Mouse (Mus musculus): ENCODE results near the gene Zic4. TPM values are rescaled to one million over a fixed set of nuclear protein-coding genes. Genes with fewer than 3 reads are reported as not detected.

The Zic4 gene
- polyA plus RNA-seq, 1 experiment from 2014 or later = not detected

DNA sequence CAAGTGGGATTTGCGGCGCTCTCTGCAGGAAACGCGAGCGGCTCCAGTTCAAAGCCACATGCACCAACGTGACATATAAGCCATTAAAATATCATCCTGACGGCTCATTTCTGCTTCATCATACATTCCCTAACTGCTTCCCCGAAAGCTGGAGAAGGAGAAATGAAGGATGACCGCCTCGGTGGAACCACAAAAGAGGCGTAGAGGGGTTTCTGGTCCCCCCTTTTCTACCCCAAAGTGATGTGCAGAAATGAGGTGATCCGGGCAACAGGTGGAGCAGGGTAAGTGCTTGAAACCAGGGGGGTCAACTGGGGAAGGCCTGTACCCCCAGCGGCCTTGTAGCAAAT lies 6.7 kb downstream of the Zic4 start:
- no peak overlapping the region for H3K27ac ChIP-seq (ENCODE audit: low read length)
- H3K4me1 ChIP-seq (ENCODE audit: control insufficient read depth, insufficient read depth, low read length) = peaks cover 10% of the 10 kb centered on the region
- no peak overlapping the region for H3K4me3 ChIP-seq (ENCODE audit: low read length)
- no peak overlapping the region for H3K4me2 ChIP-seq (ENCODE audit: low read depth, low read length)
- H3K36me3 ChIP-seq (ENCODE audit: control insufficient read depth, insufficient read depth, low read length) = no peaks in the 10 kb centered on the region
- H3K27me3 ChIP-seq (replicated peaks; ENCODE audit: control insufficient read depth, insufficient read depth, low read length) = peaks cover 82% of the 10 kb centered on the region
- WGBS = 4% methylated on average over 13 of the region's 13 CpGs
- ATAC-seq = no peak
- no peaks in the 10 kb centered on the region for H3K9me3 ChIP-seq (ENCODE audit: control insufficient read depth, low read length)
- H3K9ac ChIP-seq (ENCODE audit: low read depth, low read length) = no peak overlapping the region

DNA sequence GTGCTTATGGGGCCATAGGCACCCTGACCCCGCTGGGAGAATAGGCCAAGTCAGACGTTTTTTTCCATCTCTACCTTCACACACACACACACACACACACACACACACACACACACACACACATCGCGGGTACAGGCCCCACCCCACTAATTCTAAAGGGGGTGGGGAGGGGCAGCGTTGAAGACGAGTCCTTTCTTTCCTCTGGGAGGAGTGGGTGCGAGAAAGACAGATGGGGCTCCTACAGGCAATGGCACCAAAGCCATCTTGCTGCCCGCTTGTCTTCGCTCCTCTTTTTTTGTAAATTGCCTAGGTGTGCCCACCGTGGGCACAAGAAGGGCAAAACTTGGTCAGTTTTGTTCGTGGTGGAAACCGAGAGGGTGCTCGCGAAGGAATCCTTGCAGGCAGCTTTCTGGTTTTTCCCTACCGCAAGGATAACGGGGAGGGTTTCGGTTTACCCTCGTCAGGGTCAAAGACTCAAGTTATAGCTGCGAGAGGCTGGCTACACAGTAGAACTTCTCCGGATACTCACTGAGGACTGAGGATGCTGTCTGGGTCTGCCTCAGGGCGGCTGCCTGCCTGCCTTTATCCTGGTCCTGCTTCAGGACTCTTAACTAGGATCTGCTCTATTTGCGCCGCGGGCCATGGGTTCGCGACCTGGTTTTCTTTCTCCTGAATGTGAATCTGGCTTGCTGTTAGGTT lies 7.2 kb downstream of the Zic4 start:
- Histone ChIP-seq H3K4me2 (ENCODE audit: low read depth, low read length) (no peak overlapping the region), H3K27ac (ENCODE audit: low read length) (no peak overlapping the region), H3K9ac (ENCODE audit: low read depth, low read length) (no peak overlapping the region), H3K4me3 (ENCODE audit: low read length) (no peak overlapping the region), H3K27me3 (replicated peaks; ENCODE audit: control insufficient read depth, insufficient read depth, low read length) (peaks cover 81% of the 10 kb centered on the region), H3K9me3 (ENCODE audit: control insufficient read depth, low read length) (no peaks in the 10 kb centered on the region), H3K4me1 (ENCODE audit: control insufficient read depth, insufficient read depth, low read length) (peaks cover 7% of the 10 kb centered on the region), H3K36me3 (ENCODE audit: control insufficient read depth, insufficient read depth, low read length) (no peaks in the 10 kb centered on the region)
- 2% methylated on average over 26 of the region's 26 CpGs for WGBS
- no peak for ATAC-seq

DNA sequence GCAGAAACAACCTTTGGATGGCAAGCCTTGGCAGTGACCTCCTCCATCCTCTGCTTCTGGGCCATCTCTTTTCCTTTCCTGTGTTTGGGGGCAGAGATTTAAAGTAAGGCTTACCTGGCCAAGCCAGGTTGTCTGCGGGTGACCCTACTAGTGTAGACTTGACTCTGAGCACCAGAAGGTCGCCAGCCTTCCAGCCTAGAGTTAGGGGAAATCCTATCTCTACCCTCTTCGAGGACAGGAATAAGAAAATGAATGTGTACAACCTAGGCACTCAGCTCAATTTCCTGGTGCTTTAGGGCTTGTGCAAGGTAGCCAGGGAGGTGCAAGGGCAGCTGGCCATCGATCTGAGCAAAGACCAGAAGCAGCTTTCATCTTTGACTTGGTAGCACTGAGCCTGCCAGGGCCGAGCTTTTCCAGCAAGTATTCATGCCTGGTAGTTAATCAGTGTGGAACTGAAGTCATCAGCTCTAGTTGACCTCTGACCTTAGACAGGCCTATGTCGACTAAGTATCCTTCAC lies 8.0 kb downstream of the Zic4 start:
- Histone ChIP-seq H3K27ac (ENCODE audit: low read length) (no peak overlapping the region), H3K4me2 (ENCODE audit: low read depth, low read length) (no peak overlapping the region), H3K9ac (ENCODE audit: low read depth, low read length) (no peak overlapping the region), H3K27me3 (replicated peaks; ENCODE audit: control insufficient read depth, insufficient read depth, low read length) (peaks cover 79% of the 10 kb centered on the region), H3K9me3 (ENCODE audit: control insufficient read depth, low read length) (no peaks in the 10 kb centered on the region), H3K4me3 (ENCODE audit: low read length) (no peak overlapping the region), H3K4me1 (ENCODE audit: control insufficient read depth, insufficient read depth, low read length) (peaks cover 3% of the 10 kb centered on the region; the same call in 1 of the 2 replicates), H3K36me3 (ENCODE audit: control insufficient read depth, insufficient read depth, low read length) (no peaks in the 10 kb centered on the region)
- ATAC-seq = no peak
- WGBS = 10% methylated on average over 6 of the region's 6 CpGs

DNA sequence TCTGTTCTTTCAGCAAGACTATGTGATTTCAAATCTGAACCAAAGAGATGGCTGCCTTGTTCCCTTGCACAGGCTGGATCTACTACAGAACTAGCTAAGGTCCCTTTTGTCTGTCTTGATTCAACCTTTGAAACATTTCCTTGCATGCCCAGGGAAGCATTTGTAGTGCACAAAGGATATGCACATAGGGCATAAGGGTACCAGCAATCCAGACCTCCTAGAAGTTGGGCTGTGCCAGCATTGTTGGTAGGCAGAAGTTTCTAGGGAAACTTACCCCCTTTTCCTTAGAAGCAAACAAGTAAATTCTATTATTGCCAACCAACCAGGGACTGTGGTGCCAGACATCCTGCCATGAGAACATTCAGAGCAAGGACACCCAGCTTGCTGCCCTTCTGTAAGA lies 8.8 kb downstream of the Zic4 start:
- H3K27ac ChIP-seq (ENCODE audit: low read length) = no peak overlapping the region
- H3K4me2 ChIP-seq (ENCODE audit: low read depth, low read length) = no peak overlapping the region
- no peaks in the 10 kb centered on the region for H3K4me1 ChIP-seq (ENCODE audit: control insufficient read depth, insufficient read depth, low read length)
- peaks cover 82% of the 10 kb centered on the region for H3K27me3 ChIP-seq (replicated peaks; ENCODE audit: control insufficient read depth, insufficient read depth, low read length)
- H3K9me3 ChIP-seq (ENCODE audit: control insufficient read depth, low read length) = no peaks in the 10 kb centered on the region
- H3K9ac ChIP-seq (ENCODE audit: low read depth, low read length) = no peak overlapping the region
- ATAC-seq = no peak
- H3K4me3 ChIP-seq (ENCODE audit: low read length) = no peak overlapping the region
- no peaks in the 10 kb centered on the region for H3K36me3 ChIP-seq (ENCODE audit: control insufficient read depth, insufficient read depth, low read length)

DNA sequence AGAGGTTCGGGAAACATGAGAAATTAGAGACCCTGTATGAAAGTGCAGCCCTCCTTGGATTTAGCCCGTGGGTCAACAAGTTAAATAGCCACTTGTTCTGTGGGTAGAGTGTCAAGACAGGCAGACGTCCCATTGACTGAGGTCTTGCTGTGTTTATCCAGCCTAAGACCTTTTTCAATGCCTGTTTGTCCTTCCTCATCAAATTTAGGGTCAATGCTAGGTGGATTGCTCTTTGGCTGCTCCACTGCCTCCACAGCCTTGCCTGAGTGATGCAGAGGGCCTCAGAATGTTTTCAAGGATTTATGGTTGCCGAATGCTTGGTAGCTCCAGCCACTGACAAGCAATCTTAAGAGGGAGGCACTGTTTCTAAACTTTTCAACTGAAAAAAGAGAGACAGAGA lies 9.4 kb downstream of the Zic4 start:
- Histone ChIP-seq H3K9ac (ENCODE audit: low read depth, low read length) (no peak overlapping the region), H3K27me3 (replicated peaks; ENCODE audit: control insufficient read depth, insufficient read depth, low read length) (peaks cover 83% of the 10 kb centered on the region), H3K4me2 (ENCODE audit: low read depth, low read length) (no peak overlapping the region), H3K4me1 (ENCODE audit: control insufficient read depth, insufficient read depth, low read length) (no peaks in the 10 kb centered on the region), H3K9me3 (ENCODE audit: control insufficient read depth, low read length) (no peaks in the 10 kb centered on the region), H3K4me3 (ENCODE audit: low read length) (no peak overlapping the region), H3K36me3 (ENCODE audit: control insufficient read depth, insufficient read depth, low read length) (no peaks in the 10 kb centered on the region), H3K27ac (ENCODE audit: low read length) (no peak overlapping the region)
- 15% methylated on average over 4 of the region's 4 CpGs for WGBS
- no peak for ATAC-seq

DNA sequence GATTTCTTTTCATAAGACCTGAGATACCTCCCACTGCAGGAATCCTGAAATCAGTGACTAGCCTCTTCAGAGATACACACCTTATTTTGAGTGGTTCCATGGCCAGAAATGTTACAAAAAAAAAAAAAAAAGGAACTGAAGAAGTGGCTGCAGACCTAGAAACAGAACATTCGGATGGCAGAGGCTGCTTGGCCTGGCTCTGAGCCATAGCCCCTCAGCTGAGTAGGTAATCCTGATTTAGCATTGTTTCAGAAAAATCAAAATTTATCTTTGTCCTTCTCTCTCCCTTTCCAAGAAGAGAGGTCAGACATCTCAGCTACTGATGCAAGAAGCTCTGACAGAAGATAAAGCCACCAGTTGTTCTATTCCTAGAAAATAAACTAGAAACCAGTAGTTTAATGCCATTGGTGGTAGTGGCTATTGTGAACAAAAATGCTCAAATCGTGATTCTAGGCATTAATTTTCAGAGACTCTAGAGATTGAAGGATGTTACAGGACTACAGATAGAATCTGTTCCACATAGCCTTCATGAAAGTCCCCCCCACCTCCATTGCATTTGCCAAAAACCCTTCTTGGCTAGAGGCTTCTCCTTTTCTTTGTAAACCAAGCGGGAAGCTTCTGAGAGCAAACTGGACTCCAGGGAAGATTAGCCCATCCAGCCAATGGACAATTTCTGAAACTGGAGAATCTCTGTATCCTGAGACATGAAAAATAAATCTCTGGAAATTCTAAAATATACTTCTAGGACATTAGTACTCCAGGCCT lies 11.8 kb downstream of the Zic4 start:
- 27% methylated on average over 3 of the region's 3 CpGs for WGBS
- Histone ChIP-seq H3K36me3 (ENCODE audit: control insufficient read depth, insufficient read depth, low read length) (no peaks in the 10 kb centered on the region), H3K27me3 (replicated peaks; ENCODE audit: control insufficient read depth, insufficient read depth, low read length) (peaks cover 87% of the 10 kb centered on the region), H3K4me2 (ENCODE audit: low read depth, low read length) (no peak overlapping the region), H3K9me3 (ENCODE audit: control insufficient read depth, low read length) (no peaks in the 10 kb centered on the region), H3K4me3 (ENCODE audit: low read length) (no peak overlapping the region), H3K4me1 (ENCODE audit: control insufficient read depth, insufficient read depth, low read length) (no peaks in the 10 kb centered on the region), H3K9ac (ENCODE audit: low read depth, low read length) (no peak overlapping the region), H3K27ac (ENCODE audit: low read length) (no peak overlapping the region)
- ATAC-seq = no peak

DNA sequence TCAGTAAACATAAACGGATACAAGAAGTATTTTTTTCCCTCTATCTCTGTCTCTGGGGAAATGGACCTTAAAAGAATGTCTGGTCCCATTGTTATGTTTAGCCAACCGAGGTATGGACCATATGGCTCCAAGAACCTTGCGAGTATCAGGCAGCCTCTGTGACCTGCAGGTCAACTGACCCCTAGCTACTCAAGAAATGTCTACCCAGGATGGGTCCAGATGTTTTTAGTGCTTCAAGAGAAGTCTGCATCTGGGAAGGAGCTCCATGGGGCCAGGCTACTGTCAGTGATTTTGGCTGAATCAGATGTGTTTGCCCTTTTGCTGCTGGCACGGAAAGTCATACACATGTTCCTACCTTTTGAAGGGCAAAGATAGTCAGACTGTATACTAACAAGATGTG lies 12.5 kb downstream of the Zic4 start:
- H3K4me2 ChIP-seq (ENCODE audit: low read depth, low read length) = no peak overlapping the region
- H3K4me3 ChIP-seq (ENCODE audit: low read length) = no peak overlapping the region
- H3K9me3 ChIP-seq (ENCODE audit: control insufficient read depth, low read length) = no peaks in the 10 kb centered on the region
- H3K27me3 ChIP-seq (replicated peaks; ENCODE audit: control insufficient read depth, insufficient read depth, low read length) = peaks cover 87% of the 10 kb centered on the region
- H3K27ac ChIP-seq (ENCODE audit: low read length) = no peak overlapping the region
- no peaks in the 10 kb centered on the region for H3K36me3 ChIP-seq (ENCODE audit: control insufficient read depth, insufficient read depth, low read length)
- H3K9ac ChIP-seq (ENCODE audit: low read depth, low read length) = no peak overlapping the region
- no peaks in the 10 kb centered on the region for H3K4me1 ChIP-seq (ENCODE audit: control insufficient read depth, insufficient read depth, low read length)
- ATAC-seq = no peak
- WGBS = 15% methylated on average over 4 of the region's 4 CpGs

DNA sequence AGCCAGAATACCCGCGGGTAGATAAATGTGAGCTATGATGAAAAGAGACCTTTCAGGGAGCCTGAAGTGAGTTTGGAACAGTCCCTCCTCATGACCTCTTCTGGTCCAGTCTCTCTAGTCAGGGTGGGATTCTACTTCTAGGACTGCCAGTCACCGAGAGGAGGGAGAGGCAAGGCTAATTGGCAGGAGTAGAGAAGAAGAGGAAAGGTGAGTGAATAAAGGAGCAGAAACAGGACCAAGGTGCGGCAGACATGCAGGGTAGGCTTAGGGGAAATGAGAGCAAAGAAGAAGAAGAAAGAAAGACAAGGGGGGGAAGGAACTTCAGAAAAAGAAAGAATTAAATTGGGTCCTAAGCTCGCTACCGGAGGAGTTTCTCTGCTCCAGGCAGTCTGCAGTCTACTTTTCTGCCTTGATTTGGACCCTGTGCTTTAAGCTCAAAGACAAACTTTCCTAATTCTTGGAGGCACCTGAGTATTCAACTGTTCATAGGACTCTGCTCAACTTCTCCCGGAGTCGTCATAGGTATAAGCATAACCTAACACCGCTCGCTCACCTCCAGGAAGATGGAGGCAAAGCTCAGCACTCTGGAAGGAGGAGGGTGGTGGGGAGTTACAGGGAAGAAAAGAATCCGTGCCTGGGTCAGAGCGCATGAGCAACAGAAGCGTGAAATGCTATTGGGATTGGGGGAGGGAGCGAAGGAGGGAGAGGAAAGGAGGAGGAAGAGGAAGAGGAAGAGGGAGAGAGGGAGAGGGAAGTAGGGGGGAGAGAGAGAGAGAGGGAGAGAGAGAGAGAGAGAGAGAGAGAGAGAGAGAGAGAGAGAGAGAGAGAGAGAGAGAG lies 15.0 kb downstream of the Zic4 start:
- Histone ChIP-seq H3K4me2 (ENCODE audit: low read depth, low read length) (no peak overlapping the region), H3K27me3 (replicated peaks; ENCODE audit: control insufficient read depth, insufficient read depth, low read length) (peaks cover 84% of the 10 kb centered on the region), H3K9ac (ENCODE audit: low read depth, low read length) (no peak overlapping the region), H3K36me3 (ENCODE audit: control insufficient read depth, insufficient read depth, low read length) (no peaks in the 10 kb centered on the region), H3K27ac (ENCODE audit: low read length) (no peak overlapping the region), H3K4me3 (ENCODE audit: low read length) (no peak overlapping the region), H3K4me1 (ENCODE audit: control insufficient read depth, insufficient read depth, low read length) (peaks cover 5% of the 10 kb centered on the region; the same call in 1 of the 2 replicates), H3K9me3 (ENCODE audit: control insufficient read depth, low read length) (no peaks in the 10 kb centered on the region)
- 4% methylated on average over 14 of the region's 14 CpGs for WGBS
- ATAC-seq = no peak

DNA sequence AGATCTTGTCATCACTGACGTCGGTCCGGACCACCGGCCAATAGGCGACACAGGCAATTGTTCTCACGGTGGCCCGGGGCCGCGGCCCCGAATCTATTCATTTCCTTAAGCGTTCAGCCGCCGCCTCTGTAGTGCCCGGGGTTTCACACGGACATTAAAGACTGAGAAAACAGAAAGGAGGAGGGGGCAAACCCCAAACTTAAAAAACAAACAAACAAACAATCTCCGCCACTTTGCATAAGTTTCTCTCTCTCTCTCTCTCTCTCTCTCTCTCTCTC lies 15.6 kb downstream of the Zic4 start:
- Histone ChIP-seq H3K9ac (ENCODE audit: low read depth, low read length) (no peak overlapping the region), H3K27ac (ENCODE audit: low read length) (no peak overlapping the region), H3K4me1 (ENCODE audit: control insufficient read depth, insufficient read depth, low read length) (peaks cover 5% of the 10 kb centered on the region; the same call in 1 of the 2 replicates), H3K4me2 (ENCODE audit: low read depth, low read length) (no peak overlapping the region), H3K36me3 (ENCODE audit: control insufficient read depth, insufficient read depth, low read length) (no peaks in the 10 kb centered on the region), H3K27me3 (replicated peaks; ENCODE audit: control insufficient read depth, insufficient read depth, low read length) (peaks cover 84% of the 10 kb centered on the region), H3K9me3 (ENCODE audit: control insufficient read depth, low read length) (no peaks in the 10 kb centered on the region), H3K4me3 (ENCODE audit: low read length) (no peak overlapping the region)
- ATAC-seq = no peak
- WGBS = 1% methylated on average over 16 of the region's 16 CpGs
